Mouse (Mus musculus) small intestine, adult 2 months (tissue): ENCODE measurements around the gene Gucy1a1. TPM values are rescaled to one million over a fixed set of nuclear protein-coding genes. Genes with fewer than 3 reads are reported as not detected.
"Not testable (repeated sequence)": the region's sequence is repeated elsewhere in the genome, so short reads cannot be mapped to it uniquely, and the experiment has no call there.

ENCODE experiments used
- H3K27ac ChIP-seq: fragments of 200-500 bp; 2 replicates; pipeline ENCODE4 v1.5.1; 2012; ENCODE audit warnings: low read depth, low read length, control low read depth, inconsistent platforms; ENCODE audit not compliant: insufficient read depth
- H3K27me3 ChIP-seq: fragments of 200-500 bp; 2 replicates; pipeline ENCODE4 v1.6.1; 2012; ENCODE audit warnings: mild to moderate bottlenecking, moderate library complexity, low read length, inconsistent platforms; ENCODE audit not compliant: control insufficient read depth, insufficient read depth
- H3K36me3 ChIP-seq: fragments of 200-500 bp; 2 replicates; pipeline ENCODE4 v1.6.1; 2012; ENCODE audit warnings: mild to moderate bottlenecking, low read length, control low read depth, inconsistent platforms; ENCODE audit not compliant: control insufficient read depth, insufficient read depth
- H3K4me1 ChIP-seq: fragments of 200-500 bp; 2 replicates; pipeline ENCODE4 v1.6.1; 2012; ENCODE audit warnings: low read length, inconsistent platforms, mixed read lengths; ENCODE audit not compliant: control insufficient read depth, insufficient read depth, insufficient read length
- H3K4me3 ChIP-seq: fragments of 200-500 bp; 2 replicates; pipeline ENCODE4 v1.5.1; 2012; ENCODE audit warnings: low read depth, mild to moderate bottlenecking, control low read depth, inconsistent platforms, low read length, moderate library complexity
- CTCF ChIP-seq: fragments of 200-500 bp; IDR thresholded peaks from 2 replicates; pipeline ENCODE4 v1.5.1; 2012; ENCODE audit warnings: low read depth, mild to moderate bottlenecking, control low read depth, inconsistent platforms, low read length, moderate library complexity, mixed read lengths; ENCODE audit not compliant: insufficient replicate concordance, insufficient read length; ENCODE audit errors: extremely low read depth
- POLR2A ChIP-seq: fragments of 200-500 bp; IDR thresholded peaks from 2 replicates; pipeline ENCODE4 v1.6.1; 2012; ENCODE audit warnings: low read depth, mild to moderate bottlenecking, control low read depth, inconsistent platforms, low read length, moderate library complexity
- WGBS: fragments of 180-500 bp; shearing (Covaris S2); methylation state at CpG from one replicate; pipeline ENCODE4 v1.1.7; 2018; 5-methylcytosine and 5-hydroxymethylcytosine counted together
- polyA plus RNA-seq: library from polyadenylated mRNA; depleted of rRNA; stranded (reverse); fragments of >200 nt; gene quantifications from 2 replicates; pipeline ENCODE4 v1.2.3, GENCODE M21; 2012

Gucy1a1 gene
- polyA plus RNA-seq, 1 experiment, result 3.6 TPM

- H3K27ac ChIP-seq, result no peak overlapping the region
- TF ChIP-seq POLR2A, result no peak
- TF ChIP-seq CTCF, result no peak
- H3K4me1 ChIP-seq, result no peaks in the 10 kb centered on the region
- 75% methylated on average over 2 of the region's 2 CpGs for WGBS
- no peak overlapping the region for H3K4me3 ChIP-seq
- no peaks in the 10 kb centered on the region for H3K36me3 ChIP-seq
- H3K27me3 ChIP-seq, result no peaks in the 10 kb centered on the region
Measured at GRCm38 (mm10) chr3:82165937-82166336, 20.3 kb upstream of the Gucy1a1 start.

GRCm38 (mm10) chr3:82162992-82163391 lies 17.4 kb upstream of the Gucy1a1 start:
- not testable (repeated sequence) for H3K4me3 ChIP-seq, H3K27me3 ChIP-seq, H3K4me1 ChIP-seq, H3K27ac ChIP-seq, H3K36me3 ChIP-seq
- 97% methylated on average over 1 of the region's 1 CpGs for WGBS

- Histone ChIP-seq H3K27me3 (no peaks in the 10 kb centered on the region), H3K4me1 (no peaks in the 10 kb centered on the region; the same call in 1 of the 2 replicates), H3K36me3 (no peaks in the 10 kb centered on the region), H3K27ac (no peak overlapping the region), H3K4me3 (peak overlapping the region; percentile 78; the same call in 1 of the 2 replicates)
- TF ChIP-seq POLR2A (no peak), CTCF (no peak)
Measured at GRCm38 (mm10) chr3:82145978-82146377, 389 bp upstream of the Gucy1a1 start.

- 11% methylated on average over 14 of the region's 14 CpGs for WGBS
- H3K27me3 ChIP-seq, result no peaks in the 10 kb centered on the region
- no peaks in the 10 kb centered on the region; the same call in 1 of the 2 replicates for H3K4me1 ChIP-seq
- peak overlapping the region; percentile 78 for H3K4me3 ChIP-seq
- H3K36me3 ChIP-seq, result no peaks in the 10 kb centered on the region
- TF ChIP-seq POLR2A (no peak), CTCF (no peak)
- H3K27ac ChIP-seq, result peak overlapping the region; percentile 87
Measured at GRCm38 (mm10) chr3:82144725-82145125, 864 bp downstream of the Gucy1a1 start.

GRCm38 (mm10) chr3:82140781-82141180 lies 4.8 kb downstream of the Gucy1a1 start:
- H3K36me3 ChIP-seq, result no peaks in the 10 kb centered on the region
- 51% methylated on average over 5 of the region's 5 CpGs for WGBS
- no peaks in the 10 kb centered on the region; the same call in 1 of the 2 replicates for H3K4me1 ChIP-seq
- no peak overlapping the region for H3K4me3 ChIP-seq
- TF ChIP-seq POLR2A (no peak), CTCF (no peak)
- no peak overlapping the region for H3K27ac ChIP-seq
- no peaks in the 10 kb centered on the region for H3K27me3 ChIP-seq

GRCm38 (mm10) chr3:82138002-82138667 lies 7.5 kb downstream of the Gucy1a1 start:
- no peak overlapping the region for H3K27ac ChIP-seq
- no peaks in the 10 kb centered on the region for H3K27me3 ChIP-seq
- TF ChIP-seq CTCF (no peak), POLR2A (no peak)
- H3K4me3 ChIP-seq, result no peak overlapping the region
- no peaks in the 10 kb centered on the region for H3K4me1 ChIP-seq
- 59% methylated on average over 13 of the region's 13 CpGs for whole genome bisulfite sequencing
- H3K36me3 ChIP-seq, result no peaks in the 10 kb centered on the region

- TF ChIP-seq POLR2A (no peak), CTCF (no peak)
- no peaks in the 10 kb centered on the region for H3K4me1 ChIP-seq
- H3K27ac ChIP-seq, result no peak overlapping the region
- no peaks in the 10 kb centered on the region for H3K36me3 ChIP-seq
- H3K4me3 ChIP-seq, result no peak overlapping the region
- WGBS, result 60% methylated on average over 1 of the region's 1 CpGs
- H3K27me3 ChIP-seq, result no peaks in the 10 kb centered on the region
Measured at GRCm38 (mm10) chr3:82135483-82135882, 10.1 kb downstream of the Gucy1a1 start.
